Mouse (Mus musculus) midbrain, embryonic 11.5 days (tissue): ENCODE data around the gene Ifnlr1. TPM values are rescaled to one million over a fixed set of nuclear protein-coding genes. Genes with fewer than 3 reads are reported as not detected.

Experiments used
- ATAC-seq: fragments of 200-750 bp; cut with Nextera tagmentation; 2 replicates; pipeline ENCODE4 v1.8.0; 2017; ENCODE audit warnings: moderate TSS enrichment, moderate library complexity; ENCODE audit not compliant: low FRiP score
- DNase-seq: peaks from one replicate; pipeline ENCODE4 v3.0.0; 2015; ENCODE audit warnings: low spot score; ENCODE audit errors: missing footprints
- H3K27ac ChIP-seq: fragments of 300-500 bp; sonication (generic); 2 replicates; pipeline ENCODE4 v1.5.1; 2014; ENCODE audit warnings: low read depth, low read length
- H3K27me3 ChIP-seq: fragments of 300-500 bp; sonication (generic); 2 replicates; pipeline ENCODE4 v1.6.1; 2014; ENCODE audit warnings: mild to moderate bottlenecking, low read length, moderate library complexity, mixed read lengths; ENCODE audit not compliant: control insufficient read depth, insufficient read depth
- H3K36me3 ChIP-seq: fragments of 300-500 bp; sonication (generic); 2 replicates; pipeline ENCODE4 v1.6.1; 2014; ENCODE audit warnings: mild to moderate bottlenecking, low read length, moderate library complexity, mixed read lengths; ENCODE audit not compliant: control insufficient read depth, insufficient read depth
- H3K4me1 ChIP-seq: fragments of 300-500 bp; sonication (generic); 2 replicates; pipeline ENCODE4 v1.6.1; 2014; ENCODE audit warnings: low read length; ENCODE audit not compliant: control insufficient read depth, insufficient read depth
- H3K4me2 ChIP-seq: fragments of 300-500 bp; sonication (generic); 2 replicates; pipeline ENCODE4 v1.6.1; 2014; ENCODE audit warnings: mild to moderate bottlenecking, moderate library complexity
- H3K4me3 ChIP-seq: fragments of 300-500 bp; sonication (generic); 2 replicates; pipeline ENCODE4 v1.5.1; 2014; ENCODE audit warnings: low read depth, low read length
- H3K9ac ChIP-seq: fragments of 300-500 bp; sonication (generic); 2 replicates; pipeline ENCODE4 v1.6.1; 2014; ENCODE audit warnings: low read length
- H3K9me3 ChIP-seq: fragments of 300-500 bp; sonication (generic); 2 replicates; pipeline ENCODE4 v1.6.1; 2016; ENCODE audit warnings: low read length; ENCODE audit not compliant: control insufficient read depth
- whole genome bisulfite sequencing: fragments of 180-500 bp; shearing (Covaris S2); extraction: QIAGEN DNeasy Blood & Tissue Kit; methylation state at CpG from one replicate; pipeline ENCODE4 v1.1.7; 2014; 5-methylcytosine and 5-hydroxymethylcytosine counted together
- polyA plus RNA-seq: library from polyadenylated mRNA; unstranded; fragments of >200 nt; fragmentation: Nextera tagmentation; extraction: Ambion mirVana; gene quantifications from 2 replicates; pipeline ENCODE4 v1.2.1, GENCODE M21; 2014

Gene Ifnlr1
- polyA plus RNA-seq, 1 experiment from 2014 or later: 0.12 TPM

GRCm38 (mm10) chr4:135744726-135745448 lies 58.8 kb downstream of the Ifnlr1 start:
- Histone ChIP-seq H3K4me2 (no peak overlapping the region), H3K36me3 (no peaks in the 10 kb centered on the region), H3K27ac (no peak overlapping the region), H3K9ac (no peak overlapping the region), H3K4me1 (no peaks in the 10 kb centered on the region), H3K4me3 (no peak overlapping the region), H3K9me3 (no peaks in the 10 kb centered on the region), H3K27me3 (no peaks in the 10 kb centered on the region)
- 71% methylated on average over 16 of the region's 16 CpGs for WGBS
- DNase-seq (no peak), ATAC-seq (no peak)

- Histone ChIP-seq H3K9ac (no peak overlapping the region), H3K9me3 (no peaks in the 10 kb centered on the region), H3K27ac (no peak overlapping the region), H3K36me3 (no peaks in the 10 kb centered on the region), H3K27me3 (no peaks in the 10 kb centered on the region), H3K4me2 (no peak overlapping the region), H3K4me3 (no peak overlapping the region), H3K4me1 (no peaks in the 10 kb centered on the region)
- DNase-seq (no peak), ATAC-seq (no peak)
- 80% methylated on average over 10 of the region's 10 CpGs for WGBS
Measured at GRCm38 (mm10) chr4:135745613-135746012, 59.5 kb downstream of the Ifnlr1 start.

GRCm38 (mm10) chr4:135750896-135751295 lies 64.8 kb downstream of the Ifnlr1 start:
- Histone ChIP-seq H3K4me2 (no peak overlapping the region), H3K4me1 (no peaks in the 10 kb centered on the region), H3K36me3 (no peaks in the 10 kb centered on the region), H3K9ac (no peak overlapping the region), H3K9me3 (no peaks in the 10 kb centered on the region), H3K27me3 (no peaks in the 10 kb centered on the region), H3K4me3 (no peak overlapping the region), H3K27ac (no peak overlapping the region)
- ATAC-seq: no peak
- 81% methylated on average over 8 of the region's 8 CpGs for WGBS
- DNase-seq: no peak

GRCm38 (mm10) chr4:135752106-135752778 lies 66.2 kb downstream of the Ifnlr1 start:
- Histone ChIP-seq H3K27ac (no peak overlapping the region), H3K27me3 (no peaks in the 10 kb centered on the region), H3K9me3 (no peaks in the 10 kb centered on the region), H3K4me2 (no peak overlapping the region), H3K4me1 (no peaks in the 10 kb centered on the region), H3K36me3 (no peaks in the 10 kb centered on the region), H3K9ac (no peak overlapping the region), H3K4me3 (no peak overlapping the region)
- WGBS: 82% methylated on average over 7 of the region's 7 CpGs
- ATAC-seq: no peak
- no peak for DNase-seq

- WGBS: 96% methylated on average over 8 of the region's 8 CpGs
- no peaks in the 10 kb centered on the region for H3K4me1 ChIP-seq
- no peak for ATAC-seq
Measured at GRCm38 (mm10) chr4:135752779-135753164, 66.7 kb downstream of the Ifnlr1 start.

More at GRCm38 (mm10) chr4:135752779-135753164, 66.7 kb downstream of the Ifnlr1 start:
- Histone ChIP-seq H3K27me3 (no peaks in the 10 kb centered on the region), H3K4me3 (no peak overlapping the region), H3K9ac (no peak overlapping the region), H3K36me3 (no peaks in the 10 kb centered on the region), H3K27ac (no peak overlapping the region), H3K4me2 (no peak overlapping the region), H3K9me3 (no peaks in the 10 kb centered on the region)
- no peak for DNase-seq

Other genes starting within 250 kb of the Ifnlr1 start
- gene Stpg1, start 191.5 kb upstream of the Ifnlr1 start, polyA plus RNA-seq: 0.53 and 0.73 TPM in 2 replicates
- gene Nipal3, start 191.2 kb upstream of the Ifnlr1 start, polyA plus RNA-seq: 2.6 and 4.2 TPM in 2 replicates
- 3.1 and 3.2 TPM in 2 replicates for gene Grhl3, start 112.7 kb upstream of the Ifnlr1 start, polyA plus RNA-seq
- not detected in 2 replicates for gene Il22ra1, start 41.9 kb downstream of the Ifnlr1 start, polyA plus RNA-seq
- 0.04 and 0.11 TPM in 2 replicates for gene Myom3, start 73.4 kb downstream of the Ifnlr1 start, polyA plus RNA-seq
- gene Srsf10, start 169.5 kb downstream of the Ifnlr1 start, polyA plus RNA-seq: 434 and 444 TPM in 2 replicates
- 258 and 259 TPM in 2 replicates for gene Pnrc2, start 187.6 kb downstream of the Ifnlr1 start, polyA plus RNA-seq
- 0.41 and 0.63 TPM in 2 replicates for gene Cnr2, start 209.1 kb downstream of the Ifnlr1 start, polyA plus RNA-seq
- 43.0 and 48.1 TPM in 2 replicates for gene Fuca1, start 234.4 kb downstream of the Ifnlr1 start, polyA plus RNA-seq